Mouse (Mus musculus): ENCODE data around the gene Sh2b2. TPM values are rescaled to one million over a fixed set of nuclear protein-coding genes. Genes with fewer than 3 reads are reported as not detected.

Gene Sh2b2
- 4.9 and 5.8 TPM in 2 replicates for polyA plus RNA-seq (2015; fragmentation: Nextera tagmentation; extraction: Ambion mirVana)

GRCm38 (mm10) chr5:136246452-136246838, at the start of gene Sh2b2:
Sh2b2 (minus strand) TSS chr5:136246556.
- Histone ChIP-seq H3K4me3 (peak within 1 kb of the TSS; percentile 78), H3K36me3 (peaks cover 8% of the 10 kb centered on the region; the same call in 1 of the 2 replicates), H3K4me1 (peaks cover 31% of the 10 kb centered on the region), H3K4me2 (peak within 1 kb of the TSS; percentile 97), H3K9me3 (no peaks in the 10 kb centered on the region), H3K27ac (no peak within 1 kb of the TSS), H3K9ac (peak within 1 kb of the TSS; percentile 71; the same call in 1 of the 2 replicates), H3K27me3 (no peaks in the 10 kb centered on the region)
- 89% methylated on average over 2 of the region's 2 CpGs for WGBS
- no peak for ATAC-seq (ENCODE audit: insufficient number of reproducible peaks, low FRiP score, low TSS enrichment, low read depth)

GRCm38 (mm10) chr5:136292971-136293418, 46.6 kb upstream of the Sh2b2 start:
- no peak overlapping the region for H3K4me2 ChIP-seq
- no peak overlapping the region for H3K4me3 ChIP-seq
- H3K27me3 ChIP-seq = no peaks in the 10 kb centered on the region
- H3K27ac ChIP-seq = no peak overlapping the region
- 67% methylated on average over 4 of the region's 4 CpGs for WGBS
- no peaks in the 10 kb centered on the region for H3K9me3 ChIP-seq
- no peaks in the 10 kb centered on the region for H3K4me1 ChIP-seq
- ATAC-seq (ENCODE audit: insufficient number of reproducible peaks, low FRiP score, low TSS enrichment, low read depth) = no peak
- H3K36me3 ChIP-seq = peaks cover 18% of the 10 kb centered on the region
- H3K9ac ChIP-seq = no peak overlapping the region

GRCm38 (mm10) chr5:136292361-136292760, 46.0 kb upstream of the Sh2b2 start:
- no peak for ATAC-seq (ENCODE audit: insufficient number of reproducible peaks, low FRiP score, low TSS enrichment, low read depth)
- Histone ChIP-seq H3K4me2 (no peak overlapping the region), H3K27ac (no peak overlapping the region), H3K36me3 (peaks cover 23% of the 10 kb centered on the region), H3K4me3 (no peak overlapping the region), H3K4me1 (no peaks in the 10 kb centered on the region), H3K9ac (no peak overlapping the region), H3K9me3 (no peaks in the 10 kb centered on the region), H3K27me3 (no peaks in the 10 kb centered on the region)
- 79% methylated on average over 2 of the region's 2 CpGs for WGBS

- Histone ChIP-seq H3K4me3 (no peak overlapping the region), H3K4me1 (no peaks in the 10 kb centered on the region), H3K36me3 (peaks cover 21% of the 10 kb centered on the region), H3K9me3 (no peaks in the 10 kb centered on the region), H3K9ac (no peak overlapping the region), H3K27me3 (no peaks in the 10 kb centered on the region), H3K27ac (no peak overlapping the region), H3K4me2 (no peak overlapping the region)
- 84% methylated on average over 2 of the region's 2 CpGs for WGBS
- no peak for ATAC-seq (ENCODE audit: insufficient number of reproducible peaks, low FRiP score, low TSS enrichment, low read depth)
Observed at GRCm38 (mm10) chr5:136291562-136291961, 45.2 kb upstream of the Sh2b2 start.

GRCm38 (mm10) chr5:136289776-136290175, 43.4 kb upstream of the Sh2b2 start:
- no peak overlapping the region for H3K27ac ChIP-seq
- H3K4me3 ChIP-seq = no peak overlapping the region
- 84% methylated on average over 3 of the region's 3 CpGs for WGBS
- no peak overlapping the region for H3K4me2 ChIP-seq
- no peaks in the 10 kb centered on the region for H3K27me3 ChIP-seq
- ATAC-seq (ENCODE audit: insufficient number of reproducible peaks, low FRiP score, low TSS enrichment, low read depth) = no peak
- no peak overlapping the region for H3K9ac ChIP-seq
- H3K36me3 ChIP-seq = peaks cover 26% of the 10 kb centered on the region
- no peaks in the 10 kb centered on the region for H3K4me1 ChIP-seq
- no peaks in the 10 kb centered on the region for H3K9me3 ChIP-seq

GRCm38 (mm10) chr5:136288351-136289081, 42.2 kb upstream of the Sh2b2 start:
- Histone ChIP-seq H3K9me3 (no peaks in the 10 kb centered on the region), H3K4me2 (no peak overlapping the region), H3K36me3 (peaks cover 26% of the 10 kb centered on the region), H3K27ac (no peak overlapping the region), H3K27me3 (no peaks in the 10 kb centered on the region), H3K4me3 (no peak overlapping the region), H3K9ac (no peak overlapping the region), H3K4me1 (no peaks in the 10 kb centered on the region)
- no peak for ATAC-seq (ENCODE audit: insufficient number of reproducible peaks, low FRiP score, low TSS enrichment, low read depth)
- WGBS = 74% methylated on average over 6 of the region's 6 CpGs

GRCm38 (mm10) chr5:136286566-136286965, 40.2 kb upstream of the Sh2b2 start:
- no peaks in the 10 kb centered on the region for H3K9me3 ChIP-seq
- no peaks in the 10 kb centered on the region for H3K4me1 ChIP-seq
- H3K9ac ChIP-seq = no peak overlapping the region
- H3K27ac ChIP-seq = no peak overlapping the region
- 74% methylated on average over 6 of the region's 6 CpGs for WGBS
- ATAC-seq (ENCODE audit: insufficient number of reproducible peaks, low FRiP score, low TSS enrichment, low read depth) = no peak
- H3K27me3 ChIP-seq = no peaks in the 10 kb centered on the region
- H3K4me2 ChIP-seq = no peak overlapping the region
- H3K36me3 ChIP-seq = peaks cover 43% of the 10 kb centered on the region
- no peak overlapping the region for H3K4me3 ChIP-seq

GRCm38 (mm10) chr5:136285106-136285505, 38.8 kb upstream of the Sh2b2 start:
- Histone ChIP-seq H3K27me3 (no peaks in the 10 kb centered on the region), H3K4me3 (no peak overlapping the region), H3K27ac (no peak overlapping the region), H3K4me1 (no peaks in the 10 kb centered on the region), H3K9me3 (no peaks in the 10 kb centered on the region), H3K4me2 (no peak overlapping the region), H3K36me3 (peaks cover 49% of the 10 kb centered on the region), H3K9ac (no peak overlapping the region)
- ATAC-seq (ENCODE audit: insufficient number of reproducible peaks, low FRiP score, low TSS enrichment, low read depth) = no peak
- WGBS = 79% methylated on average over 7 of the region's 7 CpGs

- Histone ChIP-seq H3K9ac (no peak overlapping the region), H3K4me3 (no peak overlapping the region), H3K27me3 (no peaks in the 10 kb centered on the region), H3K9me3 (no peaks in the 10 kb centered on the region), H3K27ac (no peak overlapping the region), H3K4me1 (no peaks in the 10 kb centered on the region), H3K4me2 (no peak overlapping the region), H3K36me3 (peaks cover 71% of the 10 kb centered on the region)
- ATAC-seq (ENCODE audit: insufficient number of reproducible peaks, low FRiP score, low TSS enrichment, low read depth) = no peak
- 50% methylated on average over 6 of the region's 6 CpGs for WGBS
Observed at GRCm38 (mm10) chr5:136281351-136281750, 35.0 kb upstream of the Sh2b2 start.

GRCm38 (mm10) chr5:136274739-136275138, 28.4 kb upstream of the Sh2b2 start:
- 91% methylated on average over 43 of the region's 43 CpGs for whole genome bisulfite sequencing
- H3K27ac ChIP-seq = no peak overlapping the region
- no peaks in the 10 kb centered on the region for H3K27me3 ChIP-seq

GRCm38 (mm10) chr5:136269937-136270336, 23.6 kb upstream of the Sh2b2 start:
- Histone ChIP-seq H3K9me3 (no peaks in the 10 kb centered on the region), H3K4me1 (peaks cover 18% of the 10 kb centered on the region), H3K4me2 (no peak overlapping the region), H3K27ac (peak overlapping the region; percentile 59), H3K27me3 (no peaks in the 10 kb centered on the region), H3K4me3 (no peak overlapping the region), H3K9ac (no peak overlapping the region), H3K36me3 (peaks cover 19% of the 10 kb centered on the region)
- 32% methylated on average over 4 of the region's 4 CpGs for WGBS
- ATAC-seq (ENCODE audit: insufficient number of reproducible peaks, low FRiP score, low TSS enrichment, low read depth) = peak; percentile 69; the same call in 1 of the 2 replicates

More at GRCm38 (mm10) chr5:136274739-136275138, 28.4 kb upstream of the Sh2b2 start:
- H3K4me2 ChIP-seq = no peak overlapping the region
- no peak overlapping the region for H3K4me3 ChIP-seq
- no peaks in the 10 kb centered on the region for H3K9me3 ChIP-seq
- no peak for ATAC-seq (ENCODE audit: insufficient number of reproducible peaks, low FRiP score, low TSS enrichment, low read depth)
- H3K9ac ChIP-seq = no peak overlapping the region
- H3K4me1 ChIP-seq = peaks cover 10% of the 10 kb centered on the region
- peaks cover 63% of the 10 kb centered on the region for H3K36me3 ChIP-seq

- peaks cover 21% of the 10 kb centered on the region for H3K4me1 ChIP-seq
- H3K9me3 ChIP-seq = no peaks in the 10 kb centered on the region
- H3K4me2 ChIP-seq = no peak overlapping the region
- H3K27ac ChIP-seq = no peak overlapping the region
- 79% methylated on average over 7 of the region's 7 CpGs for WGBS
- no peaks in the 10 kb centered on the region for H3K36me3 ChIP-seq
- H3K4me3 ChIP-seq = no peak overlapping the region
- H3K27me3 ChIP-seq = no peaks in the 10 kb centered on the region
- ATAC-seq (ENCODE audit: insufficient number of reproducible peaks, low FRiP score, low TSS enrichment, low read depth) = no peak
- no peak overlapping the region for H3K9ac ChIP-seq
Observed at GRCm38 (mm10) chr5:136266077-136266476, 19.7 kb upstream of the Sh2b2 start.
